ENCODE assay signal across 14 mouse cellular contexts in the genomic region with DNA sequence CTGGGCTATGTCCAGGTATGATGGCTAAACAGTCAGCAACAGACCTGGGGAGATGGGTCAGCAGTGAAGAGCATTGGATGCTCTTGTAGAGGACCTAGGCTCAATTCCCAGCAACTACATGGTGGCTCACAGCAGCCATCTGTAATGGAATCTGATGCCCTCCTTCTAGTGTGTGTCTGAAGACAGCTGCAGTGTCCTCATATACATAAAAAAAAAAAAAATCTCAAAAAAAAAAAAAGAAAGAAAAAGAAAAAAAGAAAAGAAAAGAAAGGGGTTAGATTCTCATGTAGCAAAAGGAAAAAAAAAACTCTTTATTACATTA. TPM values are rescaled to one million over a fixed set of nuclear protein-coding genes. Genes with fewer than 3 reads are reported as not detected.
DNase-seq lines count a peak whose midpoint lies in the region; ATAC-seq and TF ChIP-seq lines count a peak whose summit lies in the region.
"Had no signal": no experiment of that assay in that cellular context is flagged by ENCODE, and none has a peak within 500 bp of the region (broad histone marks: within the 10 kb centered on the region; RNA-seq: fewer than 3 reads in every experiment).

No protein-coding gene starts in this region.

- no peaks in the 10 kb centered on the region; the same call in 1 of the 2 replicates for H3K4me1 ChIP-seq in hindbrain, embryonic 13.5 days (replicated peaks)
- H3K4me1 ChIP-seq in hindbrain, embryonic 10.5 days (replicated peaks): peaks cover 8% of the 10 kb centered on the region
- H3K4me1 ChIP-seq in E14TG2a.4 (replicated peaks; ENCODE audit: low read depth, low read length): peaks cover 56% of the 10 kb centered on the region
- H3K4me1 ChIP-seq in forebrain, embryonic 14.5 days (ENCODE audit: control insufficient read depth, insufficient read depth, low read length): no peaks in the 10 kb centered on the region
- H3K4me1 ChIP-seq in intestine, postnatal 0 days (replicated peaks; ENCODE audit: control insufficient read depth, insufficient read depth, low read length): no peaks in the 10 kb centered on the region
- 0 out of 2 replicates have a peak, but pooled peaks cover 3% of the 10 kb centered on the region for H3K4me1 ChIP-seq in heart, embryonic 12.5 days (replicated peaks)

- no peaks in the 10 kb centered on the region for H3K27me3 ChIP-seq in hindbrain, embryonic 13.5 days
- no peaks in the 10 kb centered on the region for H3K27me3 ChIP-seq in hindbrain, embryonic 10.5 days (ENCODE audit: insufficient read depth, poor library complexity, severe bottlenecking)
- H3K27me3 ChIP-seq in E14TG2a.4 (ENCODE audit: insufficient read depth, low read length): no peaks in the 10 kb centered on the region
- no peaks in the 10 kb centered on the region for H3K27me3 ChIP-seq in forebrain, embryonic 14.5 days (replicated peaks; ENCODE audit: control insufficient read depth, insufficient read depth, low read length)
- no peaks in the 10 kb centered on the region for H3K27me3 ChIP-seq in intestine, postnatal 0 days (replicated peaks; ENCODE audit: control insufficient read depth, insufficient read depth, low read length)
- H3K27me3 ChIP-seq in heart, embryonic 12.5 days (replicated peaks): no peaks in the 10 kb centered on the region

- no peak overlapping the region for H3K27ac ChIP-seq in hindbrain, embryonic 13.5 days
- no peak overlapping the region for H3K27ac ChIP-seq in hindbrain, embryonic 10.5 days
- H3K27ac ChIP-seq in forebrain, embryonic 14.5 days (ENCODE audit: low read depth, low read length): no peak overlapping the region
- H3K27ac ChIP-seq in intestine, postnatal 0 days (ENCODE audit: low read depth, low read length): no peak overlapping the region; the same call in 1 of the 2 replicates
- no peak overlapping the region for H3K27ac ChIP-seq in heart, embryonic 12.5 days (ENCODE audit: poor library complexity, severe bottlenecking)

- DNase-seq in hindbrain, embryonic 10.5 days (ENCODE audit: low spot score): no peak
- DNase-seq in forebrain, embryonic 14.5 days (ENCODE audit: low spot score): no peak
- DNase-seq in urinary bladder, postnatal 25 days (ENCODE audit: low spot score): no peak
- no peak for DNase-seq in layer of hippocampus, postnatal 10 days (ENCODE audit: low spot score in 2 of 2)

- ATAC-seq in hindbrain, embryonic 13.5 days (ENCODE audit: low FRiP score): peak; percentile 12; the same call in 1 of the 2 replicates
- ATAC-seq in forebrain, embryonic 14.5 days: peak; percentile 18; the same call in 1 of the 2 replicates
- peak; percentile 26; the same call in 1 of the 2 replicates for ATAC-seq in intestine, postnatal 0 days
- no peak for ATAC-seq in heart, embryonic 12.5 days (ENCODE audit: insufficient number of reproducible peaks, low FRiP score)

- no peak for TF ChIP-seq CTCF in E14TG2a.4 (conservative IDR thresholded peaks at IDR 0.05; ENCODE audit: low read length)
- no peak for TF ChIP-seq CTCF in intestine, postnatal 0 days (IDR thresholded peaks at IDR 0.05; ENCODE audit: low read depth)

- peaks cover 26% of the 10 kb centered on the region for H3K36me3 ChIP-seq in hindbrain, embryonic 13.5 days
- H3K36me3 ChIP-seq in hindbrain, embryonic 10.5 days: peaks cover 16% of the 10 kb centered on the region
- H3K36me3 ChIP-seq in E14TG2a.4 (ENCODE audit: insufficient read depth, low read length): 0 out of 2 replicates have a peak, but pooled peaks cover 2% of the 10 kb centered on the region
- peaks cover 22% of the 10 kb centered on the region for H3K36me3 ChIP-seq in forebrain, embryonic 14.5 days (ENCODE audit: control insufficient read depth, insufficient read depth, low read length)
- H3K36me3 ChIP-seq in intestine, postnatal 0 days (ENCODE audit: control insufficient read depth, insufficient read depth): peaks cover 18% of the 10 kb centered on the region; the same call in 1 of the 2 replicates
- peaks cover 4% of the 10 kb centered on the region for H3K36me3 ChIP-seq in heart, embryonic 12.5 days
- H3K36me3 ChIP-seq: G1E had no signal

- no peak overlapping the region for H3K4me3 ChIP-seq in hindbrain, embryonic 13.5 days
- no peak overlapping the region for H3K4me3 ChIP-seq in hindbrain, embryonic 10.5 days
- H3K4me3 ChIP-seq in E14TG2a.4 (replicated peaks; ENCODE audit: low read length): peak overlapping the region; percentile 67
- no peak overlapping the region for H3K4me3 ChIP-seq in forebrain, embryonic 14.5 days (ENCODE audit: low read depth, low read length)
- H3K4me3 ChIP-seq in intestine, postnatal 0 days (ENCODE audit: low read depth, low read length): no peak overlapping the region
- H3K4me3 ChIP-seq in heart, embryonic 12.5 days: no peak overlapping the region
- H3K4me3 ChIP-seq: erythroblast, embryonic 14.5 days had no signal

- H3K9ac ChIP-seq in hindbrain, embryonic 13.5 days: no peak overlapping the region
- no peak overlapping the region for H3K9ac ChIP-seq in forebrain, embryonic 14.5 days (ENCODE audit: low read length)
- H3K9ac ChIP-seq in intestine, postnatal 0 days (ENCODE audit: low read depth, low read length): no peak overlapping the region
- no peak overlapping the region for H3K9ac ChIP-seq in heart, embryonic 12.5 days
- H3K9ac ChIP-seq: liver, postnatal 0 days had no signal

- H3K9me3 ChIP-seq in hindbrain, embryonic 13.5 days: no peaks in the 10 kb centered on the region
- no peaks in the 10 kb centered on the region for H3K9me3 ChIP-seq in hindbrain, embryonic 10.5 days
- H3K9me3 ChIP-seq in E14TG2a.4 (ENCODE audit: low read length): no peaks in the 10 kb centered on the region
- no peaks in the 10 kb centered on the region for H3K9me3 ChIP-seq in forebrain, embryonic 14.5 days (replicated peaks; ENCODE audit: control insufficient read depth, low read length)
- H3K9me3 ChIP-seq in intestine, postnatal 0 days (ENCODE audit: control insufficient read depth): no peaks in the 10 kb centered on the region
- H3K9me3 ChIP-seq in heart, embryonic 12.5 days (replicated peaks): no peaks in the 10 kb centered on the region
- H3K9me3 ChIP-seq: G1E had no signal

- no peak overlapping the region for H3K4me2 ChIP-seq in hindbrain, embryonic 13.5 days
- H3K4me2 ChIP-seq in forebrain, embryonic 14.5 days (ENCODE audit: low read length): no peak overlapping the region
- no peak overlapping the region for H3K4me2 ChIP-seq in intestine, postnatal 0 days (replicated peaks; ENCODE audit: low read depth)
- H3K4me2 ChIP-seq in heart, embryonic 12.5 days: no peak overlapping the region

RNA-seq across cellular contexts. Expression of a gene that starts 15.6 kb away (rescaled TPM):
- 22.0 and 22.2 TPM in 2 replicates for polyA plus RNA-seq in hindbrain, embryonic 13.5 days (2015; fragmentation: Nextera tagmentation; extraction: Ambion mirVana)
- polyA plus RNA-seq in hindbrain, embryonic 10.5 days (2016; fragmentation: Nextera tagmentation; extraction: Ambion mirVana): 11.4 and 12.9 TPM in 2 replicates
- polyA plus RNA-seq in forebrain, embryonic 14.5 days (2014; fragmentation: Nextera tagmentation; extraction: Ambion mirVana): 19.5 and 22.2 TPM in 2 replicates
- polyA plus RNA-seq in intestine, postnatal 0 days (2015; fragmentation: Nextera tagmentation; extraction: Ambion mirVana): 12.9 and 14.0 TPM in 2 replicates
- total RNA-seq in layer of hippocampus, postnatal 10 days (2021): 10 to 100 TPM; 18.2 to 22.0 TPM
- 6.6 and 9.5 TPM in 2 replicates for polyA plus RNA-seq in heart, embryonic 12.5 days (2016; fragmentation: Nextera tagmentation; extraction: Ambion mirVana)
- total RNA-seq: G1E had no signal
- polyA plus RNA-seq: G1E had no signal

RNA-seq across cellular contexts. Expression of a gene that starts 25.3 kb away (rescaled TPM):
- polyA plus RNA-seq in hindbrain, embryonic 13.5 days (2015; fragmentation: Nextera tagmentation; extraction: Ambion mirVana): 110 and 124 TPM in 2 replicates
- polyA plus RNA-seq in hindbrain, embryonic 10.5 days (2016; fragmentation: Nextera tagmentation; extraction: Ambion mirVana): 124 and 145 TPM in 2 replicates
- polyA plus RNA-seq in forebrain, embryonic 14.5 days (2014; fragmentation: Nextera tagmentation; extraction: Ambion mirVana): 143 and 176 TPM in 2 replicates
- polyA plus RNA-seq in intestine, postnatal 0 days (2015; fragmentation: Nextera tagmentation; extraction: Ambion mirVana): 144 and 151 TPM in 2 replicates
- total RNA-seq in layer of hippocampus, postnatal 10 days (2021): 100 to 1,000 TPM; 336 to 348 TPM
- polyA plus RNA-seq in heart, embryonic 12.5 days (2016; fragmentation: Nextera tagmentation; extraction: Ambion mirVana): 97.0 and 101 TPM in 2 replicates

RNA-seq across cellular contexts. Expression of a gene that starts 38.9 kb away (rescaled TPM):
- not detected in 2 replicates for polyA plus RNA-seq in hindbrain, embryonic 13.5 days (2015; fragmentation: Nextera tagmentation; extraction: Ambion mirVana)
- not detected in 2 replicates for polyA plus RNA-seq in hindbrain, embryonic 10.5 days (2016; fragmentation: Nextera tagmentation; extraction: Ambion mirVana)
- 0.11 TPM in 1 of 2 replicates, not detected in the other for polyA plus RNA-seq in forebrain, embryonic 14.5 days (2014; fragmentation: Nextera tagmentation; extraction: Ambion mirVana)
- polyA plus RNA-seq in intestine, postnatal 0 days (2015; fragmentation: Nextera tagmentation; extraction: Ambion mirVana): 0.10 TPM in 1 of 2 replicates, not detected in the other
- total RNA-seq in layer of hippocampus, postnatal 10 days (2021): under 1 TPM in 1 of 2 experiments, not detected in 1; 0.46 TPM
- not detected in 2 replicates for polyA plus RNA-seq in heart, embryonic 12.5 days (2016; fragmentation: Nextera tagmentation; extraction: Ambion mirVana)
- total RNA-seq: G1E; granulocyte monocyte progenitor cell, adult 5-6 weeks; megakaryocyte-erythroid progenitor cell, adult 5-6 weeks had no signal
- polyA plus RNA-seq: embryonic facial prominence, embryonic 11.5 days; erythroblast, embryonic 14.5 days; G1E had no signal
